Mouse (Mus musculus) neutrophil, adult 5-6 weeks (primary cell): Measurements from ENCODE around the gene Prkcg. TPM values are rescaled to one million over a fixed set of nuclear protein-coding genes. Genes with fewer than 3 reads are reported as not detected.

Experiments
- total RNA-seq: library from RNA; stranded (forward); fragments of 200-1000 nt; gene quantifications from 2 replicates; pipeline ENCODE4 v1.2.3, GENCODE M21; 2017

Gene Prkcg
- total RNA-seq, 1 experiment from 2014 or later = 8.7 TPM

Other genes starting within 250 kb of the Prkcg start
- 0.12 TPM in 1 of 2 replicates, not detected in the other for gene AU018091, start 120.0 kb upstream of the Prkcg start, total RNA-seq
- gene Nlrp12, start 39.4 kb upstream of the Prkcg start, total RNA-seq = 151 and 156 TPM in 2 replicates
- gene Myadm, start 99 bp upstream of the Prkcg start, total RNA-seq = 237 and 256 TPM in 2 replicates
- not detected in 2 replicates for gene Cacng7, start 43.8 kb downstream of the Prkcg start, total RNA-seq
- not detected in 2 replicates for gene Cacng8, start 101.5 kb downstream of the Prkcg start, total RNA-seq
- not detected in 2 replicates for gene Cacng6, start 135.0 kb downstream of the Prkcg start, total RNA-seq
- gene Tarm1, start 213.4 kb downstream of the Prkcg start, total RNA-seq = 50.3 and 60.8 TPM in 2 replicates